Mouse (Mus musculus): ENCODE measurements around the gene Mctp2.

GRCm38 (mm10) chr7:72222532-72222931, 83.9 kb downstream of the Mctp2 start:
- no peak for TF ChIP-seq CTCF (IDR thresholded peaks at IDR 0.05; ENCODE audit: low read depth)
- TF ChIP-seq EP300 (IDR thresholded peaks at IDR 0.05; ENCODE audit: low read depth) = no peak
